Mouse (Mus musculus) left cerebral cortex, postnatal 25 days (tissue): Measurements from ENCODE around the gene Plxnd1. TPM values are rescaled to one million over a fixed set of nuclear protein-coding genes. Genes with fewer than 3 reads are reported as not detected.

Experiments
- DNase-seq, 2 experiments: peaks; one replicate each; pipeline ENCODE4 v3.0.0; 2022; ENCODE audit warnings: low spot score in 2 of 2, mixed read lengths in 1 of 2
- intact Hi-C: fragments of 180-260 bp; cut with DNase I; formaldehyde crosslinking; loops from one replicate; pipeline ENCODE4 v1.15.1; 2025
- total RNA-seq, 2 experiments: library from RNA; stranded (reverse); gene quantifications; 2 replicates each; pipeline ENCODE4 v1.2.3; 2021

Gene Plxnd1
- total RNA-seq, result 100 to 1,000 TPM; 111 to 124 TPM

DNA sequence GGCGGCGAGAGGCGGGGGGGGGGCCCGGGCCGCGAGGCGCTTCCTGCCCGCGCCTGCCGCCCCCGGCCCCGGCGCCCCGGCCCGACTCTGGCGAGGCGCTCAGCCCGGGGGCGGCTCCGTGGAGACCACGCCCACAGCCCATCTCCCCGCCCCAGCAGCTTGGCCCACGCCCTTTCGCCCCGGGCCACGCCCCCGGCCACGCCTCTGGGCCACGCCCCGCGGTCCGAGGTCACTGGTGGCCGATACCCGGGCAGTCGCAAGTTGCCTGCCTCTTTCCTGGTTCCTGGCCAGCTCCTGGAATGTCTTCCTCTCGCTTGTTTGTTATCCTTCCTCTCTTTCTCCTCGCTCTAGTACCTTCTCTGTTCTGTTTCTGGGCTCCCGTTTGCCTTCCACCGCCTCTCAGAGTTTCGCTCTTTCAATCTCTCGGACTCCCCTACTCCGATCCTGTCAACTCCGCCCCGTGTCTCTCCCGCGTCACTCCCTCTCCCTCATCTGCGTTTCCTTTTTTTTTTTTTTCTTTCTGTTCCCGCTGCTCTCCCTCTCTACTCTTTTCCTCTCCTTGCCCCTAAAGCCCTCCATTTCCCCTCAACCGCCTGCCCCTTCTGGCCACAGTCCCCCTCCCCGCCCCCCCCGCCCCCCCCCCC is at the start of gene Plxnd1:
Gene Plxnd1, minus strand, starts transcription at position 129 of the 644 bp plus-strand sequence.
- DNase-seq, result peak; percentile 80 to 84

DNA sequence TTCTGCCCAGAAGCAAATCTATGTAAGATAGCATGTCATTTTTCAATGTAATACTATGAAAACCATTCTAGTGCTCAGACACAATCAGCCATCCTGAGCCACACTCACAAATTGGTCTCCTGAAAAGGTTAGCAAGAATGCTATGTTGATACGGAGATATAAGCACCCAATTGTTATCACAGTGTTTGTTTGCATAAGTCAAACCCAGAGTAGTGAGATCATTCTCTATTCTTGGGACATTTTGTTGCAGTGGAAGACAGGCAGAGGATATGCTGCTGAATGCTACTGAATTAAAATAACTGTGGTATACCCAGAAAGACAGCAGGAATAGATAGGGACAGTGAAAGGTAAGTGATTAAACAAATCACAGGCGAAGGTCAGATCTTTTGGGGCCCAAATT is 49.2 kb upstream of the Plxnd1 start:
- no peak for DNase-seq
- intact Hi-C loops, result no loop called here

More for the DNA sequence above, at the start of gene Plxnd1:
- intact Hi-C loops, result loop anchor here (2.0 to 5.0 kb wide), 2 partner anchors 94 to 143 kb away; partner anchors contain the start of genes Ift122 and Mbd4

DNA sequence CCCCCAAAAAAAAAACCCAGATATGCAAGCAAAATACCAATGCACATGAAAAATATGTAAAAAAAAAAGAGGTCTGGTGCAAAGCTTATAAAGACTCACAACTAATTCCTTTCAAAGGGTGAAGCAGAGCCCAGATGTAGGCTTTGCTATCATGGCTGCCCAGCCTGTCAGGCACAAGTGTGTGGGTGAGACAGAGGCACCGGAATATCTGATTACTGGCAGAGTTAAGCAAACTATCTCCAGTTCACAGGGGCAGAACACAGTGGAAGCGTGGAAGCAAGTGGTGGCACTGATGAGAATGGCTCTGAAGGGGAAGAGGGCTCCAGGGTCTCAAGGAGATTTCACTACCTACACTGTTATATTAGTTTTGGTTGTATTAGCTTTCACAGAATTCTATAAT is 43.4 kb upstream of the Plxnd1 start:
- intact Hi-C loops, result no loop called here

DNA sequence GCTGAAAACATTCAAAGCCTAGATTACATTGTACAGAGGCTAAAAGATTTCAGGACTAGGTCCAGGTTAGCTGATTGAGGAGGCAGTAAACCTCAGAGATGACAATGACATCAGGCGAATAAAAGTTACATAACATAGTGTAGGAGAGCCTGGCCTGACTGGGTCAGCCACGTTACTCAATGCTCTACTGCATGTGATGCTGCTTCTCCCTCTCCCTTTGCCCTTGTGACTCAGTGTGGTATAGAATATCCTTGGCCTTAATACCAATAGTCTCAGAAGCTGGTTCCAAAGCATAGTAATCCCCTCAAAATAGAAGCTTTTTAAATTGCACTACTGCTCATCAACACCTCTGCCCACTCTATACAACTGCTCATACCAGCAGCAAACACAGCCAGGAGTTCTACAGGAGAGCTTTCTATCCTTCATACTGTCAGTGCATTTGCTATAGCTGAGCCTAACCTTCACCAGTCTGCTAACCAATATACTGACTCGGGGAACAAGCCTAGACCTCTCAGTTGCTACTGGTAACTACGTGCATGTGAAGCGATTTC is 42.6 kb upstream of the Plxnd1 start:
- intact Hi-C loops, result no loop called here
- peak; percentile 18 to 66 for DNase-seq

More for the DNA sequence above, 43.4 kb upstream of the Plxnd1 start:
- DNase-seq, result no peak

DNA sequence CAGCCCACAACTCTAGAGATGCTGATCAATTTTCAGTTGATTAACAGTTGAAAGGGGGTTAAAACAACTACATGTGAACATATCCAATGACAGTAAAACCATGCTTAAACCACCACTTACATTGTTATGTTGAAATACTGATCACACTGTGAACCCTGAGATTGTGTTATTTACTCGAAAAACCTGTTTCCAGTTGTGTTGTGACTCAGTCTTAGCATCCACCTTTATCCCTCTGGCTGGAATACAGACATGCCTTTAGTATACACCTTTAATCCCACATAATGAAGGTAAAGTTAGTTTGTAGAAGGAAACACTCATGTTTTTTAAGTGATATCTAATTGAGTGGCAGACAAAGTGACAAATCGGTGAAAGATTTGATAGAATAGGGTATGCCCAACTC is 41.8 kb upstream of the Plxnd1 start:
- intact Hi-C loops, result no loop called here
- DNase-seq, result no peak

DNA sequence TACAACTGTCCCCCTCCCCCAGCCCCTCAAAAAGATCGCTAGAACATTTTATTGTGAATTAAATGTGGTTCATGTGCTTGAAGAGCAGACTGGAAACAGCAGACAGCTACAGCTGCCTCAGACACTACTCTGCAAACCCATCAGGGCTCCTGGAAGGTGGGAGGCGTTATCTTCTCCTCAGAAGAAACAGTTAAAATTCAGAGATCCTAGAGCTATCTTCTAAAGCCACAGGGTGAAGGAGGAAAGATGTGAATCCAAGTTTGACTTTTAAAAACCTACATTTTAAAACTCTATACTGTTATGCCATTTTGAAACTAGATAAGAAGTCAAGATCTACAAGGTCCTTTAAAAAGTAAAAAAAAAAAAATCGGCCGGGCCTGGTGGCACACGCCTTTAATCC is 36.2 kb upstream of the Plxnd1 start:
- intact Hi-C loops, result no loop called here
- DNase-seq, result no peak

DNA sequence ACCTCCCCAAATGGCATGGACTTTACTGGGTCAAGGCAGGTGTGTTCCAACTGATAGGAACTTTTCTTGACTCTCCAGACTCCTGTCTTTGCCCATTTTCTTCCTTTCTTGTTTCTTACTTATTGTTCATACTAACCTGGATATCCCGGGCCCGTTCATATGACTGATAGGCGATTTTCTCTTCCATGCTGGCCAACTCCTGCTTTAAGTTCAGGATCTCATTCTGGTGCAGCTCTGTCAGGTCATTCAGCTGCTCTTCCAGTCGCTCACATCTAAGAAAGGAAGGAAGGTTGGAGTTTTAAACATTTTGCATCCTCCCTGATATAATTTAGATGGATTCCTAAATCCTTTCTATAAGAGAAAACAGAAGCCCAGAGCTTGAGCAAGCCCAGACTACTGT is 29.9 kb upstream of the Plxnd1 start:
- DNase-seq, result no peak
- intact Hi-C loops, result no loop called here

DNA sequence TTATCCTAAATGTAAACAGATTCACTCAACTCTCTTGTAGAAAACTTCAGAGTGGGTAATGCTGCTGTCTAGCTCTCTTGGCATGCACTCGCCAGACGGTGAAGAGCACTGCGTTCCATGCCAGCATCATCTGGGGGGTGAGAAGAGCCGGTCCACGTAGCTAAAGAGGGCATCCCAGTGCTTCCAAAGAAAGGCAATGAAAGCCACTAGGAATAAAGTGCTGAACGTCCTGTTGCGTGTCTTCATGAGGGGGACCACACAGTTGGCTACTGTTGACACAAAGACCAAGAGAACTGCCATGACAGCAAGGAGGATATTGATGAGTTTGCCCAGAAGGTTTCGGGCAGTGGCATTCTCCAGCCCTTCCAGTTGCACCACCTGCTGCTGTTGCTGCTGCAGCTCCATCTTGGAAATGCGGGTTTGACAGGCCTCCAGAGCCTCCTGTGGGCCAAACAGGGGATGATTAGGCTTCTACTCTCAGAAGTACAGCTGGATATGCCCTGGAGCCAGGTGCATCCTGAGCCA is 27.2 kb upstream of the Plxnd1 start:
- intact Hi-C loops, result loop anchor here (1.0 kb wide), 1 partner anchor 21 kb away; no protein-coding TSS in a partner anchor
- DNase-seq, result no peak

DNA sequence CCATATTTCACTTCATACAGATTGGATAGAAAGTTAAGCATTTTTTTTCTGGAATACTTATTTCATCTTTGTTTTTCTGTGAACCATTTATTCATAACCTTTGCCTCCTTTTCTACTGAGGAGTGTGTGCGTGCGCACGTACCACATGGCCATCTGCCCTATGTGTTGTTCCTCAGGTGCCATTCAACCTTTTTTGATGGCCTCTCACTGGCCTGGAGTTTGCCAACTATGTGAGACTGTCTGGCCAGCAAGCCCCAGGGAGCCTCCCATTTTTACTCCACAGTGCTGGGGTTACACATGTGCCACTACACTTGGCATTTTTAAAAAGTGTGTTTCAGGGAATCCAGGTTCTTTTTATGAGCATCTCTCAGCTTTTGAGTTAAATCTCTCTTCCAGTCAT is 21.1 kb upstream of the Plxnd1 start:
- DNase-seq, result no peak
- intact Hi-C loops, result no loop called here

DNA sequence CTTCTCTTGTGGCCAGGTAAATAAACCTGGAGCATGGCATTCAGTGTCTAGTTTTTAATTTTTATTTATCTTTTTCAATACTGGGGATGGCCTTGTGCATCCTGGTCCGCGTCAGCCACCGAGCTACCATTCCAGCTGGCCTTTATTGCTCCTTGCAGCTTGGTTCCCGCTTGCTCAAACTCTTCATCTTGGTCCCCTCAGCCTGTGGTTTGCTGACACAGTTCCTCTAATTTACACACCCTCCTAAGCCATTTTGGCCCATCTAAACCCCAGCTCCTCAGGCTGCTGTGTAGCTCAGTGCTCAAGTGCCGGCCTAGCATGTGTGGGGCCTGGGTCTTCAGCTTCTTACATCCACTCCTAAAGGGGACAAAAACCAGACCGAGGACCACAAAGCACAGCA is 19.3 kb upstream of the Plxnd1 start:
- no peak for DNase-seq
- intact Hi-C loops, result loop anchor here (5.0 kb wide), 1 partner anchor 558 kb away; no protein-coding TSS in a partner anchor

DNA sequence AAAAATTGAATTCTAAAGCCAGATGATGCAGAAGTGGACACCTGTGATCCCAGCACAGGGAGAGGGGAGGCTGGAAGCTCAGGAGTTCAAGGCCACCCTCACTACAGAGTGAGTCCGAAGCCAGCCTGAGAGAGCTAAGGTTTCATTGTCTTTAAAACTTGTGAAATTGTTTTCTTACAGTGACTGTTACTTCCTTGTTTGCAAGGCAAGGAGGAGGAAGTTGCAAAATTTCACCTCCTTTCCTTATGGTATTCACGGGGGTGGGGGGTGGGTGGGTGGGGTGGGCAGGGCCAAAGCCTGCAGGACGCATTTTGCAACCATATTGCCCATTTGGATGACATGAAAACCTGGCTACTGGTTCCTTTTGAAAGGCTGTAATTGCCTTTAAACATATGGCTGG is 18.9 kb upstream of the Plxnd1 start:
- intact Hi-C loops, result loop anchor here (5.0 kb wide), 1 partner anchor 559 kb away; no protein-coding TSS in a partner anchor
- no peak for DNase-seq

DNA sequence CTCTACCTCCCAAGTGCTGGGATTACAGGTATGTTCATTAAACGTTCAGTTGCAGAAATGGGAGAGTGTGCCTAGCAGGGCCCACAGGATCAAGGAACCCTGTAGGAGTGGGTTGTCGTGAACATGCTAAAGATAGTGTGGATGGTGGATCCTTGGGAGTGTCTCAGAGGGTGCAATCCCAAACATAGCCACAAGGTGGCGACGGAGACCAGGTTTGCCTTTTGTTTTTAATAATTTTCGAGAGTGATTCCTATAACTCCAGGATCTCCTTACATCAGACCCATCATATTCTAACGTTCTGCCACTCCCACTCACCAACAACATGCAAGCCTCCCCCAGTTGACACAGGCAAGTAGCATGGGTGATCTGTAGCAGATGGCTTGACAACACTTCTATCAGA is 15.7 kb upstream of the Plxnd1 start:
- intact Hi-C loops, result loop anchor here (1.0 to 5.0 kb wide), 2 partner anchors 118 to 562 kb away; no protein-coding TSS in a partner anchor
- DNase-seq, result peak; percentile 91 to 94

DNA sequence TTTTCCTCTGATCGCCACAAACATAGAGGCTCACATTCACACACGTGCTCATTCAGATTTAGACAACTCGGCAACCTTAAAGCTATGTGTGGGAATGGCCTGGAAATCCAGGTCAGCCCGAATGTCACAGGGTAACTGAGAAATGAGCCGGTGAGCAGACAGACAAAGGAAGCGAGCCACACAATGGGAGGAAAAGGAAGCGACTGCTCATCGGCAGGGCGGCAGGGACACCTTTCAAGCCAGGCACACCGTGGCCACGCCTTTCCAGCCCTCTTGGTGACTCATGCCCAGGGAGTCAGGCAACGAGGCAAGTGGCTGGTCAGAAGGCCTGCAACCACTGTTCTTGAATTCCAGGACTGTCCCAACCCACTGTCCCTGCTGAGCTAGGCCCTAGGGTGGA is 14.6 kb upstream of the Plxnd1 start:
- DNase-seq, result no peak
- intact Hi-C loops, result no loop called here

DNA sequence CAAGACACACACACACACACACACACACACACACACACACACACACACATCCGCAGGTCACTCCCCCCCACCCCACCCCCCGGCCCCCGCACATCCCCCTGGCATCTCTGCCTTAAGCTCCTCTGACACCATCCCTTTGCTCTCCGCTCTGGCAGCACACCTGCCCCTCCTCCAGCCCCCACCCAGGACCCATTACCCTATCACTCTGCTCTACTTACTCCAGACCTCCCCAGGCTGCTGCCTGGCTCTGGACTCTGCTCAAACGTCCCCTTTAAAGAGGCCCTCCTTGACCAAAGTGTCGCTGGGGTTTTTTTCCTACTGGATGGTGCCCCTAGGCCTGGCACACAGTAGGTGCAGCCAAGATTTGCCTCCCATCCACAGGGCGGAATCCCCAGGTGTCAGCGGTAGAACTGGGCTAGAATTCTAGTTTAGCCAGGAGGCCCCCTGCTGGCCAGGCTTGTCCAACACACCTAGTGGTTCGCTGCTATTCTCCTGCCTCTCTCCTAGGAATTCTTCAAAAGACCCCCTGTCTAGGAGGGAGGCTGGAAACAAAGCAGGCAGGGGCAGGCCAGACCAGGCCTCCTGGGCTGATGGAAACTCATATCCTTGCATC is 12.9 kb upstream of the Plxnd1 start:
- DNase-seq, result no peak
- intact Hi-C loops, result loop anchor here (1.0 kb wide), 1 partner anchor 106 kb away; no protein-coding TSS in a partner anchor

DNA sequence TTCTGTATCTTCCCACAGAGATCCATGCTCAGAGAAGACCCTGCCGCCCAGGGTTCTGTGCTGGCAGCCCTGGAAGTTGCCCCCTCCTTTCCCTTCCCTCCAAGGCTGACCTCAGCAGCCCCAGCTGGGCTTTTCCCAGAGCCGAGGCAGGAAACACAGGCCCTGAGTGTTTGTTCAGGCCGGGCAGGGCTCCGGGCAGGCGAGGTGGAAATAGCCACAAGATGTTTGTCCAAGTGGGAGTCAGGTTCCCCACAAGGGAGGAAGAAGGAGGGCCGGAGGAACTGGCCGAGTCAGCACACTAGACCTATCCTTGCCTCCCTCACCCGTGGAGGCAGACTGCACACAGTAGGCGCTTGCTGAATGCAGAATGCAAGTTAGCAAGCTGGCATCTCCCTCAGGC is 11.9 kb upstream of the Plxnd1 start:
- intact Hi-C loops, result no loop called here
- DNase-seq, result no peak

DNA sequence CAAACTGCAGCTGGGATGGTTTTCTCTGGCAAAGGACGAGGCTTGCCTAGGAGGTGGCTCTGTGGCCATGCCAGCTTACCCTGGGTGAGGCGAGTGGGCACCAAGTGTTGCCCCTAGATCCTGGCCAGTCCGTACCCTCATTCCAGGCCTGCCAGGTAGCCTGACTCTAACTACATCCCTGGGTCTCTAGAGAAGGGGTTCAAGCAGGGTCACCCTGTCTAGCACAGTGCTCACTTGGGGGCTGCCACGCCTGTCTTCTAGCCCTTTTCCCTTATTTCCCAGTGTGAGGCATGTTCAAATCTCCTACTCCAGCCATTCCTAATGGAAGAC is 11.1 kb upstream of the Plxnd1 start:
- intact Hi-C loops, result no loop called here
- no peak for DNase-seq

DNA sequence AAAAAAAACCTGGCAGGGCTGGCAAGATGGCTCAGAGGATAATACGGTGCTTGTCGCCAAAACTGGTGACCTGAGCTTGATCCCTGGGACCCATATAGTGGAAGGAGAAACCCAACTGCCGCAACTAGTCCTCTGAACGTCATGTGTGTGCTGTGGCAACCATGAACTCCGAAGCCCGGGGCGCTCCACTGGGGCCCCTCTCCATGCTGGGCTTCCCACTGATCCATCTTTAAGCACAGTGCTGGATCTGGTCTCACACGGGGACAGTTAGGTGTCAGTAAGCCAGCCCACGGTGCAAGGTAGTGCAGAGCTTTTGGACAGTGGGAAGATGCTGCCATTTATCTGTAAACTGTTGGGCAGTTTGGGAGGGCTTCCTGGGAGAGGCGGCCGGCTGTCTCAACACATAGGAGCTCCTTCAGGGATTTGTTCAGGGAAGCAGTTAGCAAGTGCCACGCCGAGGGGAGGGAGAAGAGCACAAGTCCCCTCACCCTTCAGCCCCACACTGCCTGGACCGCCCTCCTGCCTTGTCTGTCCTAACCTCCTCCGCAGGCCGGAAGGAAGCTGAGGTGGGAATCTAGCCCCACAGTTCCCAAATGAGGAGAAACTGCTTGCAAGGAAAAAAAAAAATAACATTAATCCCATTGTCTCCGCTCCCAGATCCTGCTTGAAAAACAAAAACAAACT is 10.6 kb upstream of the Plxnd1 start:
- intact Hi-C loops, result no loop called here
- no peak for DNase-seq

DNA sequence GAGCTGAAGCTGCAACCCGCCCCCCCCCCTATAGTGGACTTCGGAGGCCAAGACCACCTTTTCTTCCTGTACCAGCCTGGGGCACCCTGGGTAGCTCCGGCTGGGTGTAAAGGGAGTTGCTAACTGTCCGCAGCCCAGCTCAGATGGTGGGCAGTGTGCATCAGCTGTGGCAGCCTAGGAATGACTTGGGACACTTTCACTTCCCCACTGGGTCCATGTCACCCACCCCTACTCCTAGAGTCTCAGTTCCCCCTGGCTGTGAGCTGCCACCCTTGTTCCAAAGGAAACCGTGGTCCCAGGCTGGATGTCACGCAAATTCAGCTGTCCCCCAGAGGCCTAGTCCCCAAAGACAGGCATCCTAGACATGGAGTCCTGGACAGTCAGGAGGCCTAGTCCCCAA is 9.9 kb upstream of the Plxnd1 start:
- DNase-seq, result no peak
- intact Hi-C loops, result no loop called here

DNA sequence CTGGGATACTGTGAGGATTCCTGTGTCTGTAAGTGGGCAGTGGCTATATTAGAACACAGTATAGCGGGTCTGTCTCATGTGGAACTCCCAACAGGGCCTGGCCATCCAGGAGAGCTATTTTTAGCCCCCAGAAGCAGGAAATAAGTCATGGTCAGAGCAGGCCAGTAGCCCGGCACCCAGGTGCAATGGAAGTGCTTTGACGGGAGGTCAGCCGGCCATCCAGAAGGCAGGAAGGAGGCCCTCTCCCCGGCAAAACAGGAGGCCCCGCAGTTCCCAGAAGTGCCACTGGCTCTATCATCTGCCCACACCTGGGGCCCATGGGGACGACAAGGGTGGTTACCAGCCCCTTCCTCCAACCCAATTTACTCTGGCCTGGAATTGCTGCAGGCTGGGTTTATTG is 9.3 kb upstream of the Plxnd1 start:
- intact Hi-C loops, result no loop called here
- no peak for DNase-seq

DNA sequence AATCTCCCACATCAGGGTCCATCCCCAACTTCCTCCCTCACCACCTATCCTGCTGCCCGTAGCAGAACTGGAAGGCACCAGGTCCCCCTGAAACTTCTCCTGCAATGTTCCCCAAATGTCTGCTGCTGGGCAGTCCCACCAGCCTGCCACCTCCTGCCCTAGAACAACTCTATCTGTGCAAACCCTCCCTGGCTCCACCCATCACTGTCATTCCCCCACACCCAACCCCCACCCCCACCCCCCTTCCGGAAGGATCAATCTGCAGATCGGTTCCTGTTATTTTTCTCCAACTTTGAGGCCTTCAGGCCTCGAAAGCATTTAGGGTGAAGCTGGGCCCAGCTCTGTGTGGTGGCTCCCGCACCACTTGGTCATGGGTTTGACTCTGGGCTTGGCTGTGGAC is 8.7 kb upstream of the Plxnd1 start:
- intact Hi-C loops, result no loop called here
- DNase-seq, result no peak
